Mouse (Mus musculus): Measurements from ENCODE around the gene Peli2. TPM values are rescaled to one million over a fixed set of nuclear protein-coding genes. Genes with fewer than 3 reads are reported as not detected.

Gene Peli2
- polyA plus RNA-seq, 2 experiments = 9.1 to 14.5 TPM

GRCm38 (mm10) chr14:48199506-48199905 lies 78.9 kb downstream of the Peli2 start:
- DNase-seq (ENCODE audit: low spot score) = no peak
- H3K4me1 ChIP-seq (ENCODE audit: control insufficient read depth, insufficient read depth, low read length) = peaks cover 24% of the 10 kb centered on the region
- no peaks in the 10 kb centered on the region for H3K9me3 ChIP-seq (ENCODE audit: control insufficient read depth, low read length)
- no peaks in the 10 kb centered on the region for H3K27me3 ChIP-seq (ENCODE audit: control insufficient read depth, insufficient read depth, low read length)
- no peak for TF ChIP-seq POLR2A (IDR thresholded peaks at IDR 0.05; ENCODE audit: borderline replicate concordance, extremely low read depth, insufficient read depth, insufficient read length)
- ATAC-seq (ENCODE audit: low FRiP score, low read depth) = no peak
- WGBS = 64% methylated on average over 4 of the region's 4 CpGs
- no peak overlapping the region for H3K9ac ChIP-seq (ENCODE audit: low read depth, low read length, severe bottlenecking)
- no peaks in the 10 kb centered on the region for H3K36me3 ChIP-seq (ENCODE audit: control insufficient read depth, insufficient read depth, low read length)
- H3K4me2 ChIP-seq (replicated peaks; ENCODE audit: low read depth, low read length, severe bottlenecking) = no peak overlapping the region
- no peak overlapping the region for H3K27ac ChIP-seq (replicated peaks; ENCODE audit: low read depth, low read length)
- H3K4me3 ChIP-seq (replicated peaks; ENCODE audit: low read length) = no peak overlapping the region

- Histone ChIP-seq H3K27me3 (ENCODE audit: control insufficient read depth, insufficient read depth, low read length) (no peaks in the 10 kb centered on the region), H3K4me2 (replicated peaks; ENCODE audit: low read depth, low read length, severe bottlenecking) (no peak overlapping the region), H3K36me3 (ENCODE audit: control insufficient read depth, insufficient read depth, low read length) (no peaks in the 10 kb centered on the region), H3K4me3 (replicated peaks; ENCODE audit: low read length) (no peak overlapping the region), H3K4me1 (ENCODE audit: control insufficient read depth, insufficient read depth, low read length) (peaks cover 28% of the 10 kb centered on the region), H3K9me3 (ENCODE audit: control insufficient read depth, low read length) (no peaks in the 10 kb centered on the region), H3K27ac (replicated peaks; ENCODE audit: low read depth, low read length) (no peak overlapping the region), H3K9ac (ENCODE audit: low read depth, low read length, severe bottlenecking) (no peak overlapping the region)
- DNase-seq (ENCODE audit: low spot score) (no peak), ATAC-seq (ENCODE audit: low FRiP score, low read depth) (no peak)
- no peak for TF ChIP-seq POLR2A (IDR thresholded peaks at IDR 0.05; ENCODE audit: borderline replicate concordance, extremely low read depth, insufficient read depth, insufficient read length)
- 79% methylated on average over 9 of the region's 9 CpGs for WGBS
Measured at GRCm38 (mm10) chr14:48200291-48200690, 79.7 kb downstream of the Peli2 start.

GRCm38 (mm10) chr14:48200788-48201187 lies 80.2 kb downstream of the Peli2 start:
- 86% methylated on average over 3 of the region's 3 CpGs for WGBS
- H3K27ac ChIP-seq (replicated peaks; ENCODE audit: low read depth, low read length) = no peak overlapping the region
- H3K9me3 ChIP-seq (ENCODE audit: control insufficient read depth, low read length) = no peaks in the 10 kb centered on the region

GRCm38 (mm10) chr14:48201403-48201802 lies 80.8 kb downstream of the Peli2 start:
- H3K27me3 ChIP-seq (ENCODE audit: control insufficient read depth, insufficient read depth, low read length) = no peaks in the 10 kb centered on the region
- no peak overlapping the region for H3K9ac ChIP-seq (ENCODE audit: low read depth, low read length, severe bottlenecking)
- no peak overlapping the region for H3K4me2 ChIP-seq (replicated peaks; ENCODE audit: low read depth, low read length, severe bottlenecking)
- peaks cover 23% of the 10 kb centered on the region for H3K4me1 ChIP-seq (ENCODE audit: control insufficient read depth, insufficient read depth, low read length)
- H3K9me3 ChIP-seq (ENCODE audit: control insufficient read depth, low read length) = no peaks in the 10 kb centered on the region
- WGBS = 82% methylated on average over 8 of the region's 8 CpGs
- H3K4me3 ChIP-seq (replicated peaks; ENCODE audit: low read length) = no peak overlapping the region
- no peak for DNase-seq (ENCODE audit: low spot score)
- no peak for ATAC-seq (ENCODE audit: low FRiP score, low read depth)
- no peak for TF ChIP-seq POLR2A (IDR thresholded peaks at IDR 0.05; ENCODE audit: borderline replicate concordance, extremely low read depth, insufficient read depth, insufficient read length)
- no peak overlapping the region for H3K27ac ChIP-seq (replicated peaks; ENCODE audit: low read depth, low read length)
- H3K36me3 ChIP-seq (ENCODE audit: control insufficient read depth, insufficient read depth, low read length) = no peaks in the 10 kb centered on the region

More at GRCm38 (mm10) chr14:48200788-48201187, 80.2 kb downstream of the Peli2 start:
- H3K36me3 ChIP-seq (ENCODE audit: control insufficient read depth, insufficient read depth, low read length) = no peaks in the 10 kb centered on the region
- no peak overlapping the region for H3K4me2 ChIP-seq (replicated peaks; ENCODE audit: low read depth, low read length, severe bottlenecking)
- no peak overlapping the region for H3K9ac ChIP-seq (ENCODE audit: low read depth, low read length, severe bottlenecking)
- H3K4me3 ChIP-seq (replicated peaks; ENCODE audit: low read length) = no peak overlapping the region
- no peaks in the 10 kb centered on the region for H3K27me3 ChIP-seq (ENCODE audit: control insufficient read depth, insufficient read depth, low read length)
- ATAC-seq (ENCODE audit: low FRiP score, low read depth) = no peak
- H3K4me1 ChIP-seq (ENCODE audit: control insufficient read depth, insufficient read depth, low read length) = peaks cover 28% of the 10 kb centered on the region
- no peak for DNase-seq (ENCODE audit: low spot score)
- no peak for TF ChIP-seq POLR2A (IDR thresholded peaks at IDR 0.05; ENCODE audit: borderline replicate concordance, extremely low read depth, insufficient read depth, insufficient read length)

GRCm38 (mm10) chr14:48202096-48203036 lies 81.7 kb downstream of the Peli2 start:
- Histone ChIP-seq H3K9ac (ENCODE audit: low read depth, low read length, severe bottlenecking) (no peak overlapping the region), H3K27ac (replicated peaks; ENCODE audit: low read depth, low read length) (no peak overlapping the region), H3K4me3 (replicated peaks; ENCODE audit: low read length) (no peak overlapping the region), H3K4me1 (ENCODE audit: control insufficient read depth, insufficient read depth, low read length) (peaks cover 20% of the 10 kb centered on the region), H3K36me3 (ENCODE audit: control insufficient read depth, insufficient read depth, low read length) (no peaks in the 10 kb centered on the region), H3K27me3 (ENCODE audit: control insufficient read depth, insufficient read depth, low read length) (no peaks in the 10 kb centered on the region), H3K9me3 (ENCODE audit: control insufficient read depth, low read length) (no peaks in the 10 kb centered on the region), H3K4me2 (replicated peaks; ENCODE audit: low read depth, low read length, severe bottlenecking) (no peak overlapping the region)
- 62% methylated on average over 17 of the region's 17 CpGs for WGBS
- no peak for TF ChIP-seq POLR2A (IDR thresholded peaks at IDR 0.05; ENCODE audit: borderline replicate concordance, extremely low read depth, insufficient read depth, insufficient read length)
- DNase-seq (ENCODE audit: low spot score) (no peak), ATAC-seq (ENCODE audit: low FRiP score, low read depth) (no peak)

All from limb, embryonic 14.5 days (tissue).